Mouse (Mus musculus) embryo, embryonic 11 days (tissue): Measurements from ENCODE around the gene Rbm46.

Experiments used
- DNase-seq: peaks from one replicate; pipeline ENCODE4 v3.0.0-alpha.2; 2015

The Rbm46 gene

GRCm38 (mm10) chr3:82876372-82876739, at the start of gene Rbm46:
Gene Rbm46 (minus strand): TSS chr3:82876483.
- peak; percentile 86 for DNase-seq

- DNase-seq: no peak
Measured at GRCm38 (mm10) chr3:82915632-82916031, 39.3 kb upstream of the Rbm46 start.

- DNase-seq: no peak
Measured at GRCm38 (mm10) chr3:82908671-82909070, 32.4 kb upstream of the Rbm46 start.

- DNase-seq: peak; percentile 41
Measured at GRCm38 (mm10) chr3:82904211-82904908, 28.1 kb upstream of the Rbm46 start.

DNA sequence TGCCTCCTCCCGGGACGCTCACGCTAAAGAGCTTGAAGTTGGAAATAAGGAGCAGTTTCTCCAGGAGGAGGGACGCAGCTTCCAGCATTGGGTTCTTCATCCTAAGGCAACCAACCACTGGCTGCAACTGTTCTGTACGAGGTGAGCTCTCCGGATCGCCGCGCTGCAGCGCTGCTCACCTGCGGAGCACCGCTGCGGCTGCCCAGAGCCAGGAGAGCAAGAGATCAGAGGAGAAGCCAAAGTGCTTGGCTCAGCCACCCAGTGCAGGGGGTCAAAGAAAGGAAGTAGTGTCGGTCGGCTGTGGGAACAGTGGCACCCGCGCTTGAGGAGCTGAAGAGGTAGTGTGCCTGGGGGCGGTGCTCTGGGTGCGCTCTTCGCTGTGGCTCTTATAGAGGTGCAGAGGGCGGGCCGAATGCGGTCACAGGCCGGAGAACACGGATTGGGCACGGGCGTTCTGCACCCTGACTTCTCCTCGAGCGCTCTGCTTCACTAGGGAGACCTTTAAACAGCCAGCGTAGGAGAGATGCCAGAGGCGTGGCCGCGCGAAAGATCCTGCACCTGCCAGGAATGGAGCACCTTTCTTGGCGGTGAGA, 27.4 kb upstream of the Rbm46 start, which contains the start of gene Lrat:
Gene Lrat (minus strand): TSS at position 361 of the 593 bp plus-strand sequence.
- DNase-seq: peak; percentile 41

- DNase-seq: peak; percentile 1
Measured at GRCm38 (mm10) chr3:82902757-82903612, 26.7 kb upstream of the Rbm46 start.

DNA sequence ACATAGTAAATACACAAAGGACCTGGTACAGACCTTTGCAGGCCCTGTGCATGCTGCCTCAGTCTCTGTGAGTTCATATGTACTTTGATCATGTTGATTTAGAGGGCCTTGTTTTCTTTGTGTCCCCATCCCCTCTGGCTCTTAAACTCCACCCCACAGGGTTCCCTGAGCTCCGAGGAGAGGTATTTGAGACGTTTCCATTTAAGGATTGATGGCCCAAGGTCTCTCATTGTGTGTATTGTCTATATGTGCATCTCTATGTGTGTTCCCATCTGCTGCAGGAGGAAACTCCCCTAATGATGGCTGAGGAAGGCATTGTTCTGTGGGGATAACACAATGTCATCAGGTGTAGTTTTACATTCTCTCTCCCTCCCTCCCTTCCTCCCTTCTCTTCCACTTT, 12.6 kb upstream of the Rbm46 start:
- DNase-seq: no peak

DNA sequence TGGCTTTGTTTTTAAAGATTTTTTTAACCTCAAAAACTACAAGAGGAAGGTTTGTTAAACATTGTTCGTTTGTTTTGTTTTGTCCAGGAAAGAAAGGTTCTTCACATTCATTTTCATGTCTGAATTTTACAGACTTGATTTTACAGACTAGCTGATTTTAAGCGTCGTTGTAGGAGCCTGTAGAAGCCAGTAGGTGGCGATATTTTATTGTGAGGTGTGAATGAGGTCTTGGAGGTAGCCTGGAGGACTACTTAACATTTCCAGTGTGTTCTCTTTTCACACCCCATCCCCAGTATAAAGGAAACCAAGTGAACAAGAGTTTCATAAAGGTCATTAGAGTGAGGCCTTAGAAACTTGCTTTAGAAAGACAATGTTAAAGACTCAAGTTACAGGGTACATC, 975 bp upstream of the Rbm46 start:
- peak; percentile 76 for DNase-seq

DNA sequence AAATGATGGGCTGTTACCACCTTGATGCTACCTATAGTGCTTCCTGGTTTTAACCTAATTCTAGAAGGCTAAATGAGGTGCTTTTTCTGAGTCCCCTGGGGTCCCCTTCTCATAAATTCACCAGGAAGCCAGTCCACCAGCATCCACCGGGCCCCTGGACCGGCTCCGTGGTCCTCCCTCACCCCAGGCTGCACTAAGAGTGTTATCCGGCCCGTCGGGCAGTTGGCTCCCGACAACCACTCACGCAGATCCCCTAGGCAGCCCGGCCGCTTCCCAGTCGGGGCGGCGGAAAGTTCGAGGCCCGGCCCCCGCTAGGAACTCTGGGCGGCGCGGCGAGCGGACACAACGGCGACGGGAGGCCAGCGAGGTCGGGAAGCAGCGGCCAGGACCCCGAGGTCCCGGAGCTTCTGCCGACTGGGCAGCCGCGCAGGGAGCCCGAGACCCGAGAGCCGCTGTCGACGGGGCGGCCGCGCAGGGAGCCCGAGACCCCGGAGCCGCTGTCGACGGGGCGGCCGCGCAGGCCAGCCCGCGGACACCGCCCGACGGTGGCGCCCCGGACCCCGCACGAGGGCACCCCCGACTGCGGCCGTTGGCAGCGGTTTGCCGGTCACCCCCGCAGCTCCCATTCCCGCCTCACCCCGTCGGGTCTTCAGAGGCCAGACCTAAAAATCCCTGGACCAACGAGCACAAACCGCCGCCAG, 462 bp downstream of the Rbm46 start:
- DNase-seq: peak; percentile 14

DNA sequence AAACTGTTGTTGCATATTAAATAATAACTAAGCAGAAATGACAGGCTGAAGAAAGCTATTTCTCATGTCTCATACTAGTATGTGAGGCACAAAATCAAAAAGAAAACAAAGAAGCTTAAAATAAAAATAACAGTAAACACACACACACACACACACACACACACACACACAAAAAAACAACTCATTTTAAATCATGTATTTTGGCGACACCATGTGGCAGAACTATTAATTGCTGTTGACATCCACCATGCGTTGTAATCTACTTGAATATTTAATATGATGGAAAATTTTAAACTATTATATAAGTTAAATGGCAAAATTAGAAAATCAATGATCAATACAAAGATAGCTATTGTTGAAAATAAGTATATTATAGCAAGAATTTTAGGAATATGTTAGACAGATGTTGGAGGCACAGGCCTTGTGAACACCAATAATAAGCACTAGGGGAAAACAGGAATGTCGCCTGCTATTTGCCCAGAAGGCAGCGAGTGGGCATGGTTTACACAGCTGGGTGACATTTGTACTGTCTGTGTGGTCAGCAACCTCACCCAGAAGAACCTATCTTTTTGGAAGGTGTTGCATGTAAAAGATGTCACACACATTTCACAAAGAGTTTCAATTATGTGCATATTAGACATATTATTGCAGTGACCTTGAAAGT, 18.7 kb downstream of the Rbm46 start:
- DNase-seq: peak; percentile 40

DNA sequence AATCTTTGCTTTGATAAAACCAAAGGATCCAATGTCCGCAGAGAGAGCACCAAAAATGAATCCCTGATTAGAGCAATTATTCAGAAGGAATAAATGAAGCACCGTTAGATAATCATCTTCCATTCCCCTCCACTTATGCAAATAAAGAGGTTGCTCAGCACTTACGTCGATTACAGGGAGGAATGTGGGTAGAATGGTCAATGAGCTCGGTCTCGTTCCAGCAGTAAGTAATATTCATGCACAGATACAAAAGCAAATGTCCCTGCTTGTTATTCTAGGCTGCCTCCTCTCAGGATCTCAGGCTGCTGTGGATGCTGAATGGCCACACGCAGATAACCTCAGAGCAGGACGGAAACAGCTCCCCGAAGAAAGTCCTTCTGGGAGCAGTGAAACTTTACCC, 51.1 kb downstream of the Rbm46 start:
- DNase-seq: no peak

GRCm38 (mm10) chr3:82811851-82812250, 64.4 kb downstream of the Rbm46 start:
- DNase-seq: no peak

GRCm38 (mm10) chr3:82810334-82811120, 65.8 kb downstream of the Rbm46 start:
- DNase-seq: no peak

DNA sequence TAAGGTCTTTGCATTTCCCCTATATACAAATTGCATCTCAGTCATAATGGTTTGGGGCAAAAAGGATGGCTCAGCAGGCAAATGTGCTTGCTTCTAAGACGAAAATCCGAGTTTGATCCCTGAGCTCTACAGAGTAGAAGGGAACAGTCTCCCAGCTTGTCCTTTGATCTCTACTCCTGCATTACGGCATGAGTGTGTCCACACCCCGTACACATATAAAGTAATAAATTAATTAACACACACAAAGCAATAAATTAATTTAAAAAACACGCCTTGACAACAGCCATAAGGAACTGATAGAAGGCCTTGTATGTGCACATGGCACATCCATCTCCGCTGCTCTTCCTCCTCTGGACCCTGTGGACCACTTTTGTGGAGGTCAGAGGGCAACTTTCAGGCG, 66.5 kb downstream of the Rbm46 start:
- DNase-seq: no peak

DNA sequence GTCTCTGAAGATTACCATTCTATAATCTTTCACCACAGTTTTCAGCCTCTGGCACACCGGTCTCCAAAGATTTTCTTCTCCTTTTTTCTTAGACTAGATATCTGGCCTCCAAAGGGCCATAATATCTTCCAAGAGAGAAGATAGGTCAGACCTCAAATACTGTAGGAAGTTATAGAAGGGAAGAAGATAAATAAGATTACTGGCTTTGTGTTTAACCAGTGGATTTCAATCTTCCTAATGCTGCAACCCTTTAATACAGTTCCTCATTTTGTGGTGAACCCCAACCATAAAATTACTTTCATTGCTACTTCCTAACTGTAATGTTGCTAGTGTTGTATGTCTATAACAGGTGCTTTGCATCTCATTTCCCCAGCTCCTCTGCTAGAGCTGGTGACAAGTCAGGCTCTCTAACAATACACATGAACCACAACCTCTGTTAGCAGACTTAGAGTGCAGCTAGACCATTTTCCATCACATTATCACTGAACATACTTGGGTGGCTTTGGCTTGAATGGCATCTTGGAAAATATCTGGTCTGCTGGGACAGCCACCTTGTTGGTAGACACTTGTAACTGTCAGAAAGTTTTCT, 67.9 kb downstream of the Rbm46 start:
- no peak for DNase-seq

- no peak for DNase-seq
Measured at GRCm38 (mm10) chr3:82805291-82805690, 71.0 kb downstream of the Rbm46 start.

GRCm38 (mm10) chr3:82800470-82800843, 75.8 kb downstream of the Rbm46 start:
- DNase-seq: no peak

DNA sequence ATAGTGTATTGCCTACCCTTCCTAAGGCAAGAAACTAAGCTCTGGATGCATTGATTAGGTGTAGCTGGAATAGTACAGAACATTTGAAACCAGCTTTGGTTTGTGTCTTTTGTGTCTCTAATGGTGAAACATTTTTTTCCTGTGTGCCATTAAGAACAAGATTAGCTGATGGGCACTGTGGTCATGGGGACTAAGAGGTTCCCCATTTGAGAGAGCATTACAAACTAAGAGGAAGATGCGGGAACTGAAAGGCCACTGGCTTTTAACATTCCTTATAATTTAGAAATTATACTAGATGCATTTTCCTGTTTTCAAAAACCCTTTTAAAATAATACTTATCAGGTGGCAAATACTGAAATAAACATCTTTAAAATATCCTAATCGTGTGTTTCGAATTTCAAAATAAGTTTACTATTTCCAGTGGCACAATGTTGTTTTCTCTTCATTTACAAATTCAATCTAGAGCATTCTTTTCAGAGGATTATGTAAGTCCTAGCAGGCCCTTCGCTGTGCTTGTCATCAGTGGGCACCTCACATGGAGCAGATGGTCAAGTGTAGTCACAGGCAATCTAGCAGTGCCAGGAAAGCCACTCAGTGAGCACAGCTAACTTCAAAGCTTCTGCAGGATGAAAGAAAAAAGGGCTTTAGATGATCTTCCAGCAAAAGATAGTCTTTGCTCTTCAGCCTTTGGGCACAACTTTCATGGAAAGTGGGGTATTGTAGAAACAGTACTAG, 76.4 kb downstream of the Rbm46 start:
- DNase-seq: no peak

GRCm38 (mm10) chr3:82793656-82794055, 82.6 kb downstream of the Rbm46 start:
- DNase-seq: no peak

- no peak for DNase-seq
Measured at GRCm38 (mm10) chr3:82791663-82792062, 84.6 kb downstream of the Rbm46 start.
